Mouse (Mus musculus): Measurements from ENCODE around the gene Srrm1.
"Not testable (repeated sequence)": the region's sequence is repeated elsewhere in the genome, so short reads cannot be mapped to it uniquely, and the experiment has no call there.

The Srrm1 gene

DNA sequence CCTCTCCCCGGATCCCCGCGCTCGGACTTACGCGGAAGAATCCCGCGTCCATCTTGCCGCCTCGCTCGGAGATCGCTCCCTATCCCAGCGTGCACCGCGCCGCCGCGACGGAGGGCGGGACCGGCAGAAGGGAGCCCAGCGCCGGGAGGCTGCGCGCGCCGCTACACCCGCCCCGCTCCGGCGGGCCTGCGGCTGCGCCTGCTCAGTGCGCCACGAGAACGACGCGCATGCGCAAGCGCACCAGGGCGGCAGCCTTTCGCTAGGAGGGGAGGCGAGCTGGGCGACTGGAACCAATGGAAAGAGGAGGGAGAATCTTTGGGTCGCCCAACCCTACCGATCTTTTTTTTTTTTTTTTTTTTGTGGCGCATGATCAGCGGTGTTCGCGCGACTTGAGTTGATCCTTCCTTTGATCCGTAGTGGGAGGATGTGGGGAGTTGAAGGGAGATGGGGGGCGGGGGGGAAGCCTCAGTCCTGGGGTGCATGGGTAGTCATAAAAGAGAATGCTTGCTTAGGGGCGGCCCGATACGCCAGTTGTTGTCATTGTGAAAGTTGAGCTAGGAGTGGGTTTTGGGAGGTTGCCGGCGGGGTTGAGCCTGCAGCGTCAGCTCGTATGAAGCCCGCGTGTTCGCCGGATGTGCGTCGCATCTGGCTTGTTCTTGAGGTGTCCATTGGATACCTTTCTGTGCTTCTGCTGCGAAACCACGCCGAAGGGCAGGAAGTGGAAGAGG lies at the start of gene Srrm1:
Gene Srrm1, minus strand, starts transcription at position 256 of the 728 bp plus-strand sequence.
- peak; percentile 98 for DNase-seq (ENCODE audit: low spot score)

DNA sequence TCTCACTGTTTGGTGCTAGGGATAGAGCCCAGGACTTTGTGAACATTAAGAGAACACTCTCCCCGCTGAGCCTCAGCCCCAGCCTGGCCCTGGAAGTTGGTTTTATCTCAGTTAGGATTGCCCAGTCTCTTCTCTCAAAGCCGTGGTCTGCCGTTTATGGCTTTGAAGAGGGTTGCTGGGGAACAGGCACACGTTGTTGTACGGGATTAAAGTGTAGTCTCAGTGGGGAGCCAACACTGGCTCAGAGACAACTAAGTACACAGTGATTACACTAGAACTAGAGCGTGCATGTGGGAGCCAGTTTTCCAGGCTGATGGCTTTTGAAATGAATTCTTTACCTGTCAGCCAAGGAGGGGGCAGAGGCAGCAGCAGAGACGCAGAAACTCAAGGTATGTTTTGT lies 48.8 kb upstream of the Srrm1 start:
- no peak for DNase-seq (ENCODE audit: low spot score)

DNA sequence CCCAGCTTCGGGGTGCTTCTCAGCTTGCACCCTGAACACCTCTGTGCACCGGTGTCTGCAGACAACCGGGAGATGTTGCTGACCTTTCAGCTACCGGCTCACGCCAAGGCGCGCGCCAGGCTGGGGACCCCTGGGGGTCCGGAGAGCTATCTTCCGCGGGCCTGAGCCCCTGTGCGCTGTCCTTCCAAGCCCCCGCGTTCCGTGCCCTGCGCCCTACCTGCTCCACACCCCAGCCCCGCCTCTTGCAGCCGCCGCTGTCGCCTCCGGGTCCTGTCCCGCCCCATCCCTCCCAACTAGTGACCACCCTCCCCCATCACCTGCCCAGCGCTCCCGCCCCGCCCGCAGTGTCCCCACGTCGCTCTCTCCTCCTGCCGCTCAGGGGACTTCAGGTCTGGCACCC lies 44.9 kb upstream of the Srrm1 start, which contains the start of gene Ncmap:
Gene Ncmap, minus strand, starts transcription at position 237 of the 400 bp plus-strand sequence.
- no peak for DNase-seq (ENCODE audit: low spot score)

DNA sequence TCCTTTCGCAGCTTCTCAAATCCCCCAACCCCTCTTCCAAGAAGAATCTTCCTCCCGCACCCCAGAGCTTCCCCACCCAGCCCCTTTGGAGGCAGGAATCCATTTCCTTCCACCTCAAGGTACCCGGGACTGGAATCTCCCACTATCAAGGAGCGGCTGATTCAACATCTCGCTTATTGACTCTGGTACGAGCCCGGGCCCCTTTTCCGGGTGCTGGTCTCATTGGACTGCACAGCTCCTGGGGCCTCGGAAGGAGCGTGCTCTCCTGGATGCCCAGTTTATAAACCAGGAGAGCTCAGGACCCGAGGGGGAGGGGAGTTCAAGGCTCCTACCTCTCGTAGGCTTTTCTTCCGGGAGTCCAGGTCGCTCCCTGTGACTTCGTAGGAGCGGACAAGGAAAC lies 44.4 kb upstream of the Srrm1 start:
- DNase-seq (ENCODE audit: low spot score) = no peak

DNA sequence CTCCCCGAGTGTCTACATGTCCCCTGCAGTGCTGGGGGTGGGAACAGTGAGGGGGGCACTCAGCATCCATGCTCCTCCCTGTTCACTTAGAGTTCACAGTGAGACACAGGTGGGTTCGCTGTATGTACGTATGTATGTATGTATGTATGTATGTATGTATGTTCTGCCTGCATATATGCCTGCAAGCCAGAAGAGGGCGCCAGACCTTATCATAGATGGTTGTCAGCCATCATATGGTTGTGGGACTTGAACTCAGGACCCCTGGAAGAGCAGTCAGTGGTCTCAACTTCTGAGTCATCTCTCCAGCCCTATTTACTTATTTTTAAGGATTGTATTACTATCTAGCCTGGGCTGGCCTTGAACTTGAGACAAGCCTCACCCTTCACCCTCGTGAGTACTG lies 43.2 kb upstream of the Srrm1 start:
- no peak for DNase-seq (ENCODE audit: low spot score)

DNA sequence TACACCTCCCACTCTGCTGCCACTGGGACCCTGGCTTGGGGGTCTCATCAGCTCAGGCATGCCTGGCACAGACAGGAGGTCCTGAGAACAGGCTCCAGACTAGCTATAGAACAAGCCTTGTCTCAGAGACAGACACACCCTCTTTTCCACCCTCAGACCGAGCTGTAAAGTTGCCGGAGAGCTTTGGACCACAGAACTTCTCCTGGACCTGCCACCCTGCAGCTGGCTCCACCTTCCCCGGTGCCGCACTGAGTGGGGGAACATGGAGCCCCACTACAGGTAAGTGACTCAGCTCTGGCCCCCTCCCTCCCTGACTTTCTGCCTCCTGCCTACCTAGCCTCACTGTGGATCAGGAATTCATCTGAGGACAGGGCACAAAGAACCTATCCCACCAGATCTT lies 42.3 kb upstream of the Srrm1 start:
- no peak for DNase-seq (ENCODE audit: low spot score)

DNA sequence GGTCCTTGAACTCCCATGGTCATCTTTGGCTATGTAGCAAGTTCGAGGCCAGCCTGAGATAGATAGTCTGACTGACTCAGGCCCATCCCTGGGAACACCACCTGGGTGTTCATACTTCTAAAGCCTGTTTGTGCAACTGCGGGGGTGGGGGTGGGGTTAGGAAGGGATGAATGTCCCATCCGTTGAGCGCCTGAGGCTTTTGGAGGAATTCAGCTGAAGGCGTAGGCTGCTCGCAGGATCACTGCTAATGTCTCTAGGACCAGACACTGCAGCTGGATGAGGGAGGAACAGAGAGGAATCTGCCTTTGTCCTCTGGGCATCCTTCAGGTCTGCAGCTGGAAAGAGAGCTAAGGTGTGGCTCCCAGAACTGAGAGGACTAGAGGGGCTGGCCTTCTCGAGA lies 41.5 kb upstream of the Srrm1 start:
- no peak for DNase-seq (ENCODE audit: low spot score)

DNA sequence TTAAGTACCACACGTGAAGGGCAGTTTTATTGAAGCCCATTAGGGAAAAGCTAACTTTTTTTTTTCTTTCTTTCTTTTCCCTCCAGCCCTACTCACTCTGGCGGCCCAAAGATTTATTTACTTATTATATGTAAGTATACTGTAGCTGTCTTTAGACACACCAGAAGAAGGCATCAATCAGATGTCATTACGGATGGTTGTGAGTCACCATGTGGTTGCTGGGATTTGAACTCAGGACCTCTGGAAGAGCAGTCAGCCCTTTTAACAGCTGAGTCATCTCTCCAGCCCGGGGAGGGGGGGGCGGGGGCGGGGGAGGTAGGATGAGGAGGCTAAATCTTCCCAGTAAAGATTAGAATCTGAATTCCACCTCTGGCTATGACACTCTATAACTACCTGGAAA lies 40.3 kb upstream of the Srrm1 start:
- DNase-seq (ENCODE audit: low spot score) = no peak

DNA sequence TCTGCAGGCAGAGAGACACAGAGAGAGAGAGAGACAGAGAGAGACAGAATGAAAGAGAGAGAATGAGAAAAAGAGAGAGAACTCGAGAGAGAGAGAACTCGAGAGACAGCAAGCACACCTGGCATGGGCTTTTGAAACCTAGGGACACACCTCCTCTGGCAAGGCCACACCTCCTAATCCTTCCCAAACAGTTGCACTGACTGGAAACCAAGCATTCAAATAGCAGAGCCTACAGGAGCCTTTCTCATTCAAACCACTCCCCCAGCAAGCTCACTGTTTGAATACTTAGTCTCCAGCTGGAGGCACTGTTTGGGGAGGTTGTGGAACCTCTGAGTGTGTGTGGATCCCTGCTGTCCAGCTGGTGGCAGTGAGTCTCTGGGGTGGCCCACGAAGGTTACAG lies 39.7 kb upstream of the Srrm1 start:
- DNase-seq (ENCODE audit: low spot score) = no peak

DNA sequence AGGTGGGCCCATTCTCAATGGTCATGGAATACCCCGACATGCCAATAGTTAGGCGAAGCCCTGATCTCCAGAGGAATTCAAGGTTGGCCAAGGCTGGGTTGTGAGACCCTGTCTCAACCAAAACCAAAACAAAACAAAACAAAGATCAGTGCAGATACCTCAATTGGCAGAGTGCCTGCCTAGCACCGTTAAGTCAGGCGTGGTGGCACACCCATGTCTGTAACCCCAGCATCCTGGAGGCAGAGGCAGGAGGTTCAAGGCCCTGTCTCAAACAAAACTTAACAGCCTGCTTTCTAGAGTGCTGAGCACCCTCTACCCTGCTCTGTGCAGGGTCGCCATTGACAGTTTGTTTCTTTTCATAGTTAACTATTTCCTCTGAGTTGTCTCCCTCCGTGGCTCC lies 37.9 kb upstream of the Srrm1 start:
- no peak for DNase-seq (ENCODE audit: low spot score)

DNA sequence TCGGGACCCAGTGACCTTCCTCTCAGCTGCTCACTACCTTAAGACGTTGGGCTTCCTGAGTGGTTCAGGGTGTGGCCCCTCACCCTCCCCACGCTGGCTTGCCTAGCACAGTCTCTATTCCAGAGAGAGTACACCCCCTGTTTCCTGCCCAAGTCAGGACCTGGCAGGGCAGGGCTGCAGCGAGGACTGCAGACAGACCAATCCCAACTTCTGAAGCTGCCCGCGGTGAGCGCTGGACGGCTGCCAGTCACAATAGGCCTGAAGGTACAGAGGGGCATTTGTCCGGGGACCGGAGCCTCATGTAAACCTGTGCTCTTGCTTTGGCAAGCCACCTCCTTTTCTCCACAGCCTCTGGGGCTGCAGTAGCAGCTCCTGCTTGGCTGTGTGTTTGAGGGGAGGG lies 32.5 kb upstream of the Srrm1 start:
- DNase-seq (ENCODE audit: low spot score) = no peak

DNA sequence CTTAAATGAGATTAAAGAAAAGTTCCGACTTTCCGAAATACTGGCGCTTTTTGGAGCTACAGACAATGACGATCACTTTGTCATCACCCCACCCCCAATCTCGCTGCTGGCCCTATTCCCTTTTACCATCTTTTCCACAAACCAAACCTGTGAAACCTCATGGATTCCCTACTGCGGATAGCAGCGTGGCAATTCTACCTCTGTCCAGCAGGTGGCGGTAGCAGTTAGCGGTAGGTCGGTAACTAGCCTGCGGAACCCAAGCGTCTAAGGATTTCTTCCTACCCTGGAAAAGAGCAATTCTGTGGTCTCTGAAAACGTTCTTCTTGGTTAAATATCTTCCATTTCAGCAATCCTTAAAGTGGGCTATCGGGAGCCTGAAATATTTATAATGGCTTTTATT lies 29.2 kb upstream of the Srrm1 start:
- peak; percentile 70 for DNase-seq (ENCODE audit: low spot score)

DNA sequence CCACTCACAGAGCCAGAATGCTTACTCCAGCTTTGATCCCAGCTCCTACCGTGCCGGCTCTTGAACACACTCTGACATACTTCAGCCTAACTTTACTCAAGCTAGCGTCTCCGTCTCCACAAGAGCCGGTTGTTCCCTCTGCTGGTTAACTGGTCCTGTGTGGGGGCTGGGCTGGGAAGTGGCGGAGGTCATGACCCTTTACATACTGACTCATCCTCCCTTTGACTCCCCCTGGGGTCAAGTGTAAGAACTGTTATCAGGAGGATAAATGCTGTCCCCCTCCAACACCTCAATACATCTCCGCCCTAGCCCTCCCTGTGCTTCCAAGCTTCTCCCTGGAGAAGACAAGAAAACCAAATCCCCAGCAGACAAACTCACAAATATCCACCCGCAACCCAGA lies 28.2 kb upstream of the Srrm1 start:
- no peak for DNase-seq (ENCODE audit: low spot score)

DNA sequence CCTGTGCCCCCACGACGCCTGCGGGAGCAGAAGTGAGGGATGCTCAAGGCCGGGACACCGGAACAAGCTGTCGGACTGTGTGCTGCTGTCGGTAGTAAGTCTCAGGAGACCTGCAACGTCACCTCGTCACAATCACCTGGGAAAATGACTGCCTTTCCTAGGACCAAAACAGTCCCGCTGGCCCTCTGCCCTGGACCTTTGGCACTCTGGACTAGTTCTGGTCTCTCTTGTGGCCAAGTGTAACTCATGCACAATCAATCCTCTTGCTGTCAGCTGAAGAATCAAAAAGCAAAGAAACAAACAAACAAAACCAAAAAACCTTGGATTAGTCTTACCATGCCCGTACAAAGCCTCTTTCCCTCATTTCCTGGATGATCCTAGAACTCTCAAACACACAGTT lies 24.1 kb upstream of the Srrm1 start:
- DNase-seq (ENCODE audit: low spot score) = no peak

DNA sequence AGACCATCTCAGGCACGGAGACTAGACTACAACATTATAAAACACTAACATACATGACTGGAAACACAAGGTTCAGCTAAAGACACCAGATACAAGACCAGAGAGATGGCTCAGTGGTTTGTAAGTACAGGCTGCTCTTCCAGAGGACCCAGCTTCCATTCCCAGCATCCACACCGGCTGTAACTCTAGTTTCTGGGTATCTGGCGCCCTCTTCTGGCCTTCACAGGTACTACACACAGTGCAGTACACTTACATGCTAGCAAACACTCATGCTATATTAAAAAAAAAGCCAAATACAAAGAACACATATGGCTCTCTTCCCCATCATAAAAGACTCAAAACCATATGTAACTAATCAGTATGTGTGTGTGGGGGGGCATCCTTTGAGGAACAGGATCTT lies 22.3 kb upstream of the Srrm1 start:
- no peak for DNase-seq (ENCODE audit: low spot score)

DNA sequence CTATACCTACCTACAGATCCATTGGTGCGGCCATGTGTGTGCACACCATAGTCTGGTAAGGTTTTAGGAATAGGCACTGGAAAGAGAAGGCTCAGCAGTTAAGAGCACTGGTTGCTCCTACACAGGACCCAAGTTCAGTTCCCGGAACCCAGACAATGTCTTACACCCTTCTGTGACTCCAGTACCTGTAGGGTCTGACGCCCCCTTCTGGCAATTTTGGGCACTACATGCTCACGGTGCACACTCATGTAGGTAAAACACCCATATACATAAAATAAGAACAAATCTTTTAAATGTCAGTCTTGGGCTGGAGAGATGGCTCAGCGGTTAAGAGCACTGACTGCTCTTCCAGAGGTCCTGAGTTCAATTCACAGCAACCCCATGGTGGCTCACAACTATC lies 20.2 kb upstream of the Srrm1 start:
- no peak for DNase-seq (ENCODE audit: low spot score)

DNA sequence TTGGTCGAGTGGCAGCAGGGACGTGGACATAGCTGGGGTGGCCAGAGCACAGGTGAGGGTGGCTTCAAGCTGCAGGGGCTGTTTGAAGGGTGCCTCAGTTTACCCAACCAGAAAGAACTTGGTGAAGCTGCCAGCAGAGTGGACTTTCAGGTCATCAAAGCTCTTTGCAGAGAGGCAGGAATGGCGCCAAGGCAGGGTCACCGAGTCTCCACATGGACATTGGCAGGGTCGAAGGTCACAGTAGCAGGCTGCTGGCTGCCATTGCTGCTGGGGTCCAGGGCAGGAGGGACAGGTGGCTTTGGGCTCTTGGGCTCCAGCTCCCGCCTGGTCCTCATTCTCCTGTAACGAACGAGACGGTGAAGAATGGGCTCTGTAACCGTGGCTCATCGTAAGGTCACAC lies 17.3 kb upstream of the Srrm1 start:
- DNase-seq (ENCODE audit: low spot score) = no peak

DNA sequence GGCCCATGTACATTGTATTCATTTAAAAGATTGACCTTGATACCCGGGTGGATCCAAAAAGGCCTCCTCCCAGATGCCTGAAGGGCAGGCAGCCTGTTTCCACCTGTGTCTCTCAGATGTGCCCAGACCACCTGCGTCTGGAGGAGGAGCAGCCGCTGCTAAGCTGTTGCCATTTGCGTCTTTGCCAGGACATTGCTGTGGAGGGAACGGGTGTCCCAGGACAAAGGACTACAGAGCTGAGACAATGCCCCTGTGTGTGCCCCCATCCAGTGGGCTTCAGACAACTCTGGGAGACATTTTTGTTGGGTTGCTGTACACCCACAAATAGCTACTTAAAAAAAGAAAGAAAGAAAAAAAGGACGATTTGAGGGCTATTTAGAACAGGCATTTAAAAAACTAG lies 9.7 kb upstream of the Srrm1 start:
- peak; percentile 30 for DNase-seq (ENCODE audit: low spot score)

DNA sequence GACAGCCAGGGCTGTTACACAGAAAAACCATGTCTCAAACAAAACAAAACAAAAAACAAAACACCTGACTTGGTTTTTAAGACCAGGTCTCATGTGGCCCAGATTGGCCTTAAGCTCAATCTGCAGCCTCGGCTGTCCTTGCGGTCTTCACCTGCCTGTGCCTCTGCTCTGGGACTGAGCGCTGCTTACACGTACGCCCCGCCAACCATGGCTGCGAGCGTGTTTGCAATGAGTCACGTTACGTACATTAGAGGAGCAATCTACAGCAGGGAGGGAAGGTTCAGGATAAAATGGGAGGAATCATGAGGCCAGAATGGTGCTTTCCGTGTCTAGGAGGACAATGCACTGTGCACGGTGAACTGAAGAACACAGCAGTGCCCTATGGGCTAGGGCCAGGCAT lies 8.6 kb upstream of the Srrm1 start:
- DNase-seq (ENCODE audit: low spot score) = no peak

DNA sequence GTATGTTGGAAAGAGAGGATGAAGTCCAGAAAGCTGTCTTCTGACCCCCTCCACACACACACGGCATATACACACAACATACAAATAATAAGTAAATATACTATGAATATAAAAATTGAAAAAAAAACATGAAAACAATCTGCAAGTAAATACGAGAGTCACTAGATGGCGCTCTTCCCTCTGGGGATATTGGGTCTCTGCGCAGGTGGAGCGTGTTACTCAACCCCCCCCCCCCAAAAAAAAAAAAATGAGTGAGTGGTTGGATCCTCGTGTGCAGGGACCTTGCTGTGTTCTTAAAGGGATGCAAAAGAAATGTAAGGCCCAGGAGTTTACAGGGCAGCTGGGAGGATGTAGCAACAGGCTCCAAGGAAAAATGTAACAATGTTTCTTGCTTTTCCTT lies 5.6 kb upstream of the Srrm1 start:
- peak; percentile 33 for DNase-seq (ENCODE audit: low spot score)

DNA sequence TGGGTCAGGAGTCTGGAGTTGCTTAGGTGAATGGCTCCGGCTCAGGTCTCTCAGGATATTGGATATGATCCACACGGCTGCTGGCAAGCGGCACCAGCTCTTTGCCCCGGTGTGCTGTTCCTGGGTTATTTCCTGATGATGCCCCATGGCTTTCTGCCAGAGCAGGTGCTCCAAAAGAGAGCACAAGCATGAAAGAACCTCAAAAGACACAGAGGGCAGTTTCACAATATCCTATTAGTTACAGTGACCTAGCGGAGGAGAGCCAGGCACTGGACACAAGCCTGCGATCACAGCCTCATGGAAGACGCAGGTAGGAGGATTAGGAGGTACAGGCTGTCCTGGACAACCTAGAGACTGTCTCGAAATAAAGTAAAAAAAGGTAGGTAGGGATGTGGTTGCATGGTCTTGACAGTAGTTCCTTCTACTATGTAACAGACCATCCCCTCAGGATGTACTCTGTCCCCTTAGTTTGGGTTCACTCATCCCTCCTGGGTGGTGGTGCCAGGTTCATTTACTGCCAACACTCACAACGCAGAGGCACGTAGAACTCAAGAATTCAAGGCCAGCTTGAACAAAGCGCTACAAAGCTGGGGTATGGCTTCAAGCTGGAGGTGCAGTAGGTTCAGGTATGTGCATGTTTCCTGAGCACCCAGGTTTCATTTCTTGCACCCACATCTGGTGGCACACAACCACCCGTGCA lies 4.2 kb upstream of the Srrm1 start:
- no peak for DNase-seq (ENCODE audit: low spot score)

DNA sequence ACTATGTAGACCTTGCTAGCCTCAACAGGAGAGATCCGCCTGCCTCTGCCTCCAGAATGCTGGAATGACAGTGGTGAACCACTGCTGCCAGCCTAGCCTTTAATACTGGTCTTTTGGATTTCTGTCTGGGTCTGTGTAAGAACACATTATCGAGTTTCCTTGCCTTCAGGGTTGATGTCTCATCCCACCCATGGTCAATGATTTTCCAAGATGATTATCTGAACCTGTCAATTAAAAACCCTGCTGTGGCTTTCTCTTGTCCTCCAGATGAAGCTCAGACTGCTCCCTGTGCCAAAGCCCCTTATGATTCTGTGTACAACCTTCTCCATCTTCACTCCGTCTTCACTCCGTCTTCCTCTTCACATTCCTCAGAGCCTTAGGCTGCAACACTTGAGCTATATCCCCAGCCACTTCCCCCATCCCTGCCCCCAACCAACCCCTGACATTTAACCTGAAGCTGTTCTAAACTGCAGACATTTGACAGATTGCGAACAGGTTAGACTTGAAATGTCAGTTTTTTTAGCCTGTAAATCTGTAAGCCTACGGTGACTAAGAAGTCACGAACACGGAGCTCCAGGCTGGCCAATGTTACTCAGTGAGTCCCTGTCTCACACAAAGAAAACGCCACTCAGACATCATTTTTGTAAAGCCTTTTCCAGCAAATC lies 2.9 kb upstream of the Srrm1 start:
- DNase-seq (ENCODE audit: low spot score) = no peak

DNA sequence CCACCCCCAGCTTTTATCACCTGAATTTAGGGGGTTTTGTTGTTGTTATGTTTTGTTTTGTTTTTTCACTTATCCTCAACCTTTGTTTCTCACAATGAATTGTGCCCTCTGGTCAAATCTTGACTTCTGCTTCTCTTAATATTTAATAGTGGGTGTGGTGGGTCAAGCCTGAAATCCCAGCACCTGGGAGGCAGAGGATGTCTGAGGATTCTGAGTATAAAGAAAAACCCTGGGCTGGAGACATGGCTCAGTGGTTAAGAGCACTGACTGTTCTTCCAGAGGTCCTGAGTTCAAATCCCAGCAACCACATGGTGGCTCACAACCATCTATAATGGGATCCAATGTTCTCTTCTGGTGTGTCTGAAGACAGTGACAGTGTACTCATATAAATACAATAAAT lies 1.6 kb upstream of the Srrm1 start:
- DNase-seq (ENCODE audit: low spot score) = not testable (repeated sequence)
